Mouse (Mus musculus) lung, postnatal 0 days (tissue): ENCODE results near the gene Tbc1d15.

Experiments used
- CTCF ChIP-seq: IDR thresholded peaks from 2 replicates; pipeline ENCODE4 v1.5.1; 2016; ENCODE audit warnings: antibody characterized with exemption, mild to moderate bottlenecking
- EP300 ChIP-seq: IDR thresholded peaks from 2 replicates; pipeline ENCODE4 v1.6.1; 2016; ENCODE audit warnings: antibody characterized with exemption, mild to moderate bottlenecking, control low read depth

GRCm38 (mm10) chr10:115284170-115284569 is 32.9 kb upstream of the Tbc1d15 start:
- TF ChIP-seq CTCF: no peak
- TF ChIP-seq EP300: no peak
